Mouse (Mus musculus) layer of hippocampus, postnatal 14 days (tissue): Measurements from ENCODE around the gene Pdap1. TPM values are rescaled to one million over a fixed set of nuclear protein-coding genes. Genes with fewer than 3 reads are reported as not detected.
A peak's percentile ranks its signal among the peaks of the same experiment; 100 is the strongest.
"Not testable (repeated sequence)": the region's sequence is repeated elsewhere in the genome, so short reads cannot be mapped to it uniquely, and the experiment has no call there.

Source experiments
- DNase-seq, 2 experiments: peaks; one replicate each; pipeline ENCODE4 v3.0.0; 2021 to 2022; ENCODE audit warnings: low spot score in 2 of 2, mixed read lengths in 1 of 2
- long read RNA-seq, 2 experiments: library from polyadenylated mRNA; stranded (forward); transcript quantifications; one replicate each; pipeline ENCODE4 v2.0.0; 2021
- total RNA-seq, 2 experiments: library from RNA; stranded (reverse); gene quantifications; 2 replicates each; pipeline ENCODE4 v1.2.3; 2021

Gene Pdap1
- total RNA-seq: 100 to 1,000 TPM in 1 of 2 experiments, 10 to 100 TPM in 1; 99.5 to 114 TPM
- long read RNA-seq, experiment 1, partial matches to known transcripts: 0 of 3 reads
- long read RNA-seq, experiment 1, other reads (novel, unspliced or antisense): 2 of 3 reads
- long read RNA-seq, experiment 2, partial matches to known transcripts: 6 of 9 reads
- long read RNA-seq, experiment 2, other reads (novel, unspliced or antisense): 3 of 9 reads

DNA sequence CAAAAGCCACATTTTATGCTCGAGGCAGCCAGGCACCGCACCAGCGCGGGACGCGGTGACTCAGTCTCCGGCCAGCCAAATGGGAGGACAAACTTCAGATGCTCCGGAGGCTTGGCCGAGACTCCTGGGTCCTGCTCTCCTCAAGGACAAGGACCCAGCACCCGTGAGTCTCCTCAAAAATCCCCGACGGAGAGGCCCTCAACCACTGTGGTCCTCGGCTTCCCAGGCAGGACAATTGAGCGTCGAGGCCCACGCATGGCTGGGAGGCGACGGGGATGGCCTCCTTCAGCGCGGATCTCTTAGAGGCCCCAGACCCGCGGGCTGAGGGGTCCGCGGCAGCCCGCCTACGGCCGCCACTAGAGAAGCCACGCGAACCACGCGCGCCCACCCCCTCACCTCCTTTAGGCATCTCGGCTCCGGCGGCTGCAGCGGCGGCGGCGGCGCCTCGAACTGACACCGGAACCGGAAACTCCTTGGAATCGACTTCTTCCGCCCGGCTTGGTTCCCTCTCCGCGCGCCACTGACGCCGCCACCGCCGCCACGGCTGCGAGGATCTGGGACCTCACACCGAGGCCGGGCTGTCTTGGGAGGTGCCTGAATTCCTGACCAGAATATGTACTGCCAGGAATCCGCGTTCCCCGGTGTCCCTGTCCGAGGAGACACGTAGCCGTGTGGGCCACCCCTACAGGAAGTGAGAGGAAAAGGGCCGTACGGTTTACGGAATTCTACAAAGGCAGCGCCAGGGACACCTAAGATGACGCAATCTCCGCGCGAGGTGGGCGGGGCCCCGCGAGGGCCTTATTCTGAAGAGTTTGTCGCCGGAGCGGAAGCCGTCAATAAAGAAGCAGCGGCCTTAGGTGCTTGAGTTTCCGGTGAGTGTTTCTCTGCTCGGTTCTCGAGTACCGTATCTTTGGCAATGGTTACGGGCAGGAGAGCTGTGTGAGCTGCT is at the start of gene Pdap1, which contains the start of gene Bud31:
Pdap1 (minus strand) TSS at position 668 of the 949 bp plus-strand sequence.
Bud31 (plus strand) TSS at position 792 of the 949 bp plus-strand sequence.
- peak; percentile 96 to 98 for DNase-seq

DNA sequence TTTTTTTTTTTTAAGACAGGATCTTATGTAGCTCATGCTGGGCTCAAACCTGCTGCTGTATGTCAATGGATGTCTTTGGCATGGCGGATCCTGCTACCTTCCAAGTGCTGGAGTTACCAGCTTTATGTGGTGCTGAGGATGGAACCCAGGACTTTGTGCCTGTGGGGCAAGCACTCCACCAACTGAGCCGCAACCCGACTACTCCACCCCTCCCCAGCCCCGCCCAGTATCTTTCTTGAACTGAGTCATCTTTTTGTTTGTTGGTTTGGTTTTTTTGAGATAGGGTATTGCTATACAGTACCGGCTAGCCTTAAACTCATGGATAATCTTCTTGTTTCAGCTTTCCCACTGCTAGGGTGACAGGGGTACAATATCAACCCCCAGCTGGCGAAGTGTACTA is 49.4 kb upstream of the Pdap1 start:
- DNase-seq: no peak

DNA sequence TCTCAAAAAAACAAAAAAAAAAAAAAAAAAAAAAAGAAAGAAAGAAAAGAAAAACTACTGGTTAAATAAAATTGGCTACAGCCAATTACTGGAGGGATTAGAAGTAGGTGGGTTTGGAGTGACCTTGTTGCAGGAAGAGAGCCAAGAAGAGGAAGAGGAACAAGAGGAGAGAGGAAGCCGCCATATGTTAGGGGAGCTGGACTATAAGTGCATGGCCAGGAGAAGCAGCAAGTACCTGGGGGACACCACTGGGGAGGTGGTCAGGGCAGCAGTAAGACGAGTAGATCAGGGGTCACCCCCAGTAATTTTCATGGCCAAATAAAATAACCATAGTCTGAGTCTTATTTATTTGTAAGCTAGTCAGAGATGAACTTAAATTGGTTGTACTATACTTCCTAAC is 45.2 kb upstream of the Pdap1 start:
- DNase-seq: no peak

DNA sequence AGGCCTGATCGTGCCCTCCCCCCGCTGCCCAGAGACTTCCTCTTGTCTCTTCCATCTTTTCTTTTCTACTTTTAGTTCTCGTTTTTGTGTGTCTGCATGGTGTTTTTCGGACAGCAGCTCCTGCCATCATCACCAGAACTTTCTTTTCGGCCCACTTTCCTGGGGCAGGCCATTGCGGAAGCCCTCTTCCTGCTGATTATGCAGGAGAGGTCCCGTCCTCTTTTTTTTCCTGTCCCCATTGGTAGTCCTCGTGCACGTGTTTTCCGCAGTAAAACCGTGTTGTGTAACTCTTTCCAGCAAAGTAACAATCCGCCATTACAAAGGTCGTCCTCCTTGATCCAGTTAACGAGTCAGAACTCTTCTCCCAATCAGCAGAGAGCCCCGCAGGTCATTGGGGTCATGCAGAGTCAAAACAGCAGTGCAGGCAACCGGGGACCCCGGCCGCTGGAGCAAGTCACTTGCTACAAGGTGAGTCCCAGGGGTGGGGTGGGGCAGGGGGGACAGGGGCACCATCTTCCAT is 38.5 kb upstream of the Pdap1 start:
- DNase-seq: no peak

DNA sequence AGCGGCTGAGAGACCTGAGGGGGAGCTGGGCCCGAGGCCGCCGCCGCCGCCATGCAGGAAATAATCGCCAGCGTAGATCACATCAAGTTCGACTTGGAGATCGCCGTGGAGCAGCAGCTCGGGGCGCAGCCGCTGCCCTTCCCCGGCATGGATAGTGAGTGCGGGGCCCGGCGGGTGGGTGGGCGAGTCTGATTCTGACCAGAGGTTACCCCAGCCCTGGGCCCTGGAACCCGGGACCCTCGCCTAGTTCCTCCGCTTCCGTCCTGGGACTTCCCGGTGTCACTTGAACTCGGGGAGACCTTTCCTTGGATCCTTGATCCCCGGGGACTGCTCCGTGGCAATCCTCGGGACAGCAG is 27.2 kb upstream of the Pdap1 start:
- no peak for DNase-seq

DNA sequence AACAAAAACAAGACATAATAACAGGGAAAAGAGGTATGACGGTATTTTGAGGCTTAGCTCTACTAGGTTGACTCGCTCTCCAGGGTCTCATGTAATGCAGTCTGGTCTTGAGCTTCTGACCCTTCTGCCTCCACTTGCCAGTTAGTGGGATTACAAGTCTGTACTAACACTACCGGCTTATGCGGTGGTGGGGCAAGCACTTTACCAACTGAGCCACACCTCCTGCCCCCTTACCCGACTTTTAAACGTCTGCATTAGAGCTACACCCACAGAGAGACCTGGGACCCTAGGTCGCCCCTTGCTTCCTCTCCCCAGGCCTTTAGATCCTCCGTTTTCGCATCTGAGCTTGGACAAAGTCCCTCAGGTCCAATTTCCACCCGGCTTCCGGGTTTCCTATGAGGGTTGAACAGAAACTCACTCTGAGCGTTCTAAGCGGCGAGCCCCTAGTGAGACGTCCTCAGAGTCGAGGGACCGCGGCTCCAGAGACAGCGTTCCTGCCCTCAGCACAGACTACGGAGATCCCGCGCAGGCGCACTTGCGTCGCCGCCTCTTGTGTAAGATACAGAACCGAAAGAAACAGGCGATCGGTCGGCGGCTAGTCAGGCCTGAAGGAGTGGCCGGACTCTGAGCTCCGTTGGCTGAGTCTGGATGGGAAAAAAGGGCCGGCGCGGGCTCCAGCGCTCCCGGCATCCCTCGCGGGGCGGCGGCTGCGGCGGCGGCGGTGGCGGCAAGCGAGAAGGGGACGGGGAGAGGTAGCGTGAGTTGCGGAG is 26.7 kb upstream of the Pdap1 start, which contains the start of the genes Ptcd1 and Cpsf4:
Ptcd1 (minus strand) TSS at position 573 of the 770 bp plus-strand sequence.
Cpsf4 (plus strand) TSS at position 678 of the 770 bp plus-strand sequence.
- DNase-seq: peak; percentile 97 to 99

DNA sequence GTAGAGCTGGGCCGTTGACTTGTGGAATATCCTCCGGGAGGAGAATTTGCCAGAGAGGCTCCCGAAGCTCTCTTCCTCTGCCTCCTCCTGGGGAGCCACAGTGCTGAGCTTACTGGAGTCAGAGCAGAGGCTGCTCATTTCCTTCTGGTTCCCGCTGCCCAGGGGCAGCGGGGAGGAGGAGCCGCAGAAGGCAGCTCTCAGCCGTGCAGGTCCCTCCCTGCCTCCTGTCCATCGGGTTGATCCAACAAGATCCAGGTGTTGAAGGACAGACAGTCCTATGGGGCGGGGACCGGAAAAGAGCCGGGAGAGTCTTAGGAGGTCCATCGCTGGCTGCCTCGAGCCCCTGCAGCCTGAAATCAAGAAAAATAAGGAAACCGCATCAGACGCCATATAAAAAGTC is 25.1 kb upstream of the Pdap1 start:
- DNase-seq: no peak

DNA sequence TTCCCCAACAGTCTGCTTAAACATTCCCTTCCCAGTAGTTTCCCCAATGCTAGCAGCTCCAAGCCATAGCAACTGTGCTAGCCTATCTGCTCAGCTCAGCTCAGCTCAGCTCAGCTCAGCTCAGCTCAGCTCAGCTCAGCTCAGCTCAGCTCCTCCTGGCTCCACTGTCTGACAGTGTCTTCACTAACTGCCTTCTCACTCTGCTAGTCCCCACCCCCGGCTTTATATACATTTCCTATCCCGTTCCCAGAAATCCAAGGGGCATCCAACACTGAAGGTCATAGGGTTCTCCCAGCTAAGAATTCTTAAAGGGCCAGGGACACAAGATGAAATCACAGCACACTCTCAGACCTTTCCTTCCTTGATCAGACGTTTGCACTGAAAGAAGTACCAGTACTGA is 24.7 kb upstream of the Pdap1 start:
- DNase-seq: no peak

DNA sequence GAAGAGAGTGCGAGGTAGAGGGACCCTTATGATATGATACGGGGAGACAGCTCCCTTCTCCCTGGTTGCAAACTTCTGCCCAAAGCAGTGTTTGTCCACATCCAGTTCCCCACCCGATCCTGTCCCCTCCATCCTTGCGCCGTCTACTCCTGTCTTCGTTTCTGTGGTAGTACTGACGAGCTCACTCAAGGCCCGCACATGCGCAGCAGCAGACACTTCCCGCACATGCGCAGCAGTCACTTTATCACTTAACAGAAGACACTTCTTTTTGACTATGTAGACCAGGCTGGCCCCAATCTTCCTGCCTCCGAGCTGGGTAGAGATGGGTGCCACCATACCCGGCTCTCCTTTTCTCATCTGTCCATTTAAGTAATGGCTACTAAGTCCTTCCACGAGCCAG is 21.3 kb upstream of the Pdap1 start:
- no peak for DNase-seq

DNA sequence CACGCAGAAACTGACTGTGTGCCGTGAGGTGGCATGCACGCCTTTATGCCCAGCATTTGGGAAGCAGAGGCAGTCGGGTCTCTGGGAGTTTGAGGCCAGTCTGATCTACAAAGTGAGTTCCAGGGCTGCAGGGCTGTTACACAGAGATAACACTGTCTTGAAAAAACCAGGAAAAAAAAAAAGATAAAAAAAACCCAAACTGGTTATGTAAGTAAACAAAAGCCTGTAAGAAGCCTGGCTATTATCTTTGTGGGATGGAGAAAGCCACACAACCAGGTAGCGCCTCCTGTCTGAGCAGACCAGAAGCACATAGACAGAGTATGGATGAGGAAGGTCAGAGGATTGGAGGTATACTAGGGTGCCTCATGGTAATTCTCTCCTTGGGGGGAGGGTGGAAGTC is 12.7 kb upstream of the Pdap1 start:
- no peak for DNase-seq

DNA sequence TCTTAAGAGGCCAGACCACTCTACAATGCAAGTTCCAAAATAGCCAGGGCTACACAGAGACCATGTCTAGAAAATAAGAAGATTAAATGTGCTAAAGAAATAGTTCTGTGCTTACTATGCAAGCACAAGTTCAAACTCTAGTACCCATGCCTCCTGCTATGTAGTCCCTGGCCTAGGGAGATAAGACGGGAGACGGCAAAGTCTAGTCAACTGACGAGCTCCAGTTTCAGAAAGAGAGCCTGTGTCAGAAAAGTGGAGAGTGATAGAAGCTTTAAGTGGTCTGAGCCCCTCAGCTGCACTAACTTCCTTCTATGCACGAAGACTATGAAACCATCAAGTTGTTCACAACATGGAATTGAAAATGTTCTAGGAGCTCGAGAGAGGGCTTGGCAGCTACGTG is 9.3 kb upstream of the Pdap1 start:
- DNase-seq: no peak

DNA sequence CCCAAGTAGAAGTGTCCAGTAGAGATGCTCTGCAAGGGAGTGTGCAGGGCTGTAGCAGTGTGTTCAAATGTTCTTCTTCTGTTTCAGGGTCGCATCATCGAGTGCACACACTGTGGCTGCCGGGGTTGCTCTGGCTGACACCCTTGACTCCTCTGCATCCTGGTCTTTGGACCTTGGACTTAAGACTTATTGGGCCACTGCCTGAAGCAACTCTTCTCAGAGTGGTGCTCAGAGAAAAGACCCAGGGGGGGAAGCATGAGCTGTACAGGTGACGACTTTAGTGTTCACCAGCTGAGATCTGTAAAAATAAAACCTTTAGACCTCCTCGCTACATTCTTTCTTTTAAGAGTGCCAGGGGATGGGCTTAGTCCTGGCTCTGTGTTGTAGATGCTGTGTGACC is 7.7 kb upstream of the Pdap1 start:
- no peak for DNase-seq

DNA sequence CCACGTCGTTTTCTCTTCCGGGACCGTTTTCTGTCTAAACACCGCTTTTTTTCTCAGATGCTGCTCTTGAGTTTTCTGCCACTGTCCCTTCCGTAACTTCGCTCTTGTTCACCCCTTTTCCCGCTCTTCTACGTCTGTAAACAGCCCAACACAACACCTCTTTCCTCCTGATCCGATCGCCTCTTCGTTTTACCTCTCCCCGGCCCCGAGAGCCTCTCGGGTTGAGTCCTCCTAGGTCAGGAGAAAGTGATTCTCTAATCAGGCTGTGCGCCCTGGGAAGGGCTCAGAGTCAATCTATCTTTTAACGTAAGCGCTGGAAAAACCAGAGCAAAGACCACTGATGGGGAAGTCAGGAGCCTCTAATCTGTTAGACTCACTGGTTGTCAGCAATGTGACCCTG is 573 bp upstream of the Pdap1 start:
- DNase-seq: no peak

DNA sequence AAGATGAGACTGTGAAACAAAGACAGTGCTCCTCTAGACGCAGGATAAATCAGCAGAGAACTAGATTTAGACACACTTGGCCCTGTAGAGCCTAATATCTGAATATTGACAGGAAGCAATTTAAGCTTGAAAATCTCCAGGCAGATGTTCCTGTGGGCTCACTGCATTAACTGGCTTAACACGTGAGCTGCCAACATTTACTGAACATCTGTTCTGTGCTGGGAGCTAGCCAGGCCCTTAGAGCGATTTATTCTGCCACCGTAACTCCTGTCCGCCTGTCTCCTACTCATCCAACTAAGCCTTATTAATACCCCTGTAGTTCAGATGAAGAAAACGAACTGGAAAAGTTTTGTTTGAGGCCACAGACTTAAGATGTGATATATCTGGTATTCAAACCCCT is 1.2 kb downstream of the Pdap1 start:
- no peak for DNase-seq

DNA sequence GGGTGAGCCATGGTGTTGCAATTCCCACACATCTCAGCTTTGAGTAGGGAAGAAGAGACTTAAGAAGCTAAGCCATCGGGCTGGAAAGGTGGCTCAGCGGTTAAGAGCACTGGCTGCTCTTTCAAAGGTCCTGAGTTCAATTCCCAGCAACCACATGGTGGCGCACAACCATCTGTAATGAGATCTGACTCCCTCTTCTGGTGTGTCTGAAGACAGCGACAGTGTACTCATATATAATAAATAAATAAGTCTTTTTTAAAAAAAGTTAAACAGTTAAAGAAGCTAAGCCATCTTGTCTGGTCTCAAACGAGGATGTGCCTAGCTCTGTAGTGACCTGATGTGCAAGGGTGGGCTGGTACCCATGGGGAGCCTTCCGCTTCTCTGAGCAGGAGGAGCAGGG is 6.8 kb downstream of the Pdap1 start:
- DNase-seq: not testable (repeated sequence)

DNA sequence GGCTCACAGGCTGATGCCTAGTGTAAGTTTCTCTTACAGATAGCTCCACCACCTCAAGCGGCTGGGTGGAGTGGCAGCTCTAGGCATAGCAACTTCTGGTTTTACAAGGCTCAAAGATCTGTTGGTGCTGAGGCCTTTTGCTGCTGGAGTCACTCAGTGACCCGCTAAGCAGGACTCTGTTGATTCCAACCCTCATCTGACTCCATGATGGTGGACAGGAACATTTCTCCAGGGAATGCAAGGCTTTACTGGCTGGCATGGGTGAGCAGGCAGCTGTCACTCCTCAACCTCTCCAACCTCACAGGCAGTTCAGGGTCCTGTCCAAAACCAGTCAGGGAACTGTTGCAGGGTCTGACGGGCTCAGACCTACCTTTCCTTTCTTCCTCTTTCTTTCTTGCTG is 9.0 kb downstream of the Pdap1 start:
- no peak for DNase-seq

DNA sequence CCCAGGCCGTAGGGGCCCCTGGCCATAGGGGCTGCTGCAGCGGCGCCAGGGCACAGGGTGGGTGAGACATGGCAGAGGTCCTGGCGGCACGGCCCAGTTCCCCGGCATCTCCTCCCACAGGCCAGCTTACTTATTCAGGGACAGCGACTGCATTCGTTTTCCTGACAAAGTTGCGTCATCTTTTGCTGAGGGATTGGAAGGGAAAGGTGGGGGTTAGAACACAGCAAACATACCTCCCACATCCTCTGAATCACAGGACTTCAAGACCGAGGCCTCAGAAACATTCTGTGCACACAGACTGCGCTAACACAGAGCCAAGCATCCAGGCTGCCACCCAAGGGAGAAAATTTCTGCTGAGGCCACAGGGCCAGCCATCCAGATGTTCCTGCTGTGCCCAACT is 9.8 kb downstream of the Pdap1 start:
- peak; percentile 22 to 48 for DNase-seq

DNA sequence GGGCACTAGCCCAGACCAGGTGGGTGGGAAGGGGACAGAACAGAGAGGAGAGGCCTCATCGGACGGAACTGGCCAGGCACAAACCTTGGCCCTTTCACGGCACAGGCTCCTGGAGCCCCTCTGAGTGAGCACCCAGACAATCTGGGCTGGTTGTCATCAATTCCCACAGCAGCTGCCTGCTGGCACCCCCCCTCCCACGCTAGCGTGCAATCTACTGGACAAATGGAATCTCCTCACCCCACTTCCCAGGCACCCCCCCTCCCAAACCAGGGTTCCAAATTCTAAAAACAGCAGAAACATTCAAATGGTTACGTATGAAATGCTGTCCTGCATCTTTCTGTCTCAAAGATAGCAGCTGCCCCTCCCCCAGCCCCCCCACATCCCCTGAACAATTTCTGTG is 10.3 kb downstream of the Pdap1 start:
- DNase-seq: not testable (repeated sequence)

DNA sequence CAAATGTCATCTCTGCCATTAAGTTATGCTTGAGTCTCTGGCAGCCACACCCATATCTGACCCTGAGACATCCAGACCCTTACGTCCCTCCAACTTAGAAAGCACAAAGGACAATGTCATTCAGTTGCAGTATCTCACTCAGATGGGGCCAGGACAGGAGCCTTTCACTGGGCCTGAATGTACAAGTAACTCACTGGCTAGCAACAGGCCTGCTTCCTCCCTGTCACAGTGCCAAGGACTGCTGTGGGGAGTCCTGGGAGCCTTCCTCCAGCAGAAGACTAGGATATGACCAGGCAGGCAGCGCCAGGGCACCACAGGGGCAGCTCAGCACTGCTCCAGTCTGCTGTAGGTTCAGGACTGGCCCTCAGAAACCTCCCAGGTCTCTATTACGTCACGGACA is 10.9 kb downstream of the Pdap1 start:
- DNase-seq: no peak

DNA sequence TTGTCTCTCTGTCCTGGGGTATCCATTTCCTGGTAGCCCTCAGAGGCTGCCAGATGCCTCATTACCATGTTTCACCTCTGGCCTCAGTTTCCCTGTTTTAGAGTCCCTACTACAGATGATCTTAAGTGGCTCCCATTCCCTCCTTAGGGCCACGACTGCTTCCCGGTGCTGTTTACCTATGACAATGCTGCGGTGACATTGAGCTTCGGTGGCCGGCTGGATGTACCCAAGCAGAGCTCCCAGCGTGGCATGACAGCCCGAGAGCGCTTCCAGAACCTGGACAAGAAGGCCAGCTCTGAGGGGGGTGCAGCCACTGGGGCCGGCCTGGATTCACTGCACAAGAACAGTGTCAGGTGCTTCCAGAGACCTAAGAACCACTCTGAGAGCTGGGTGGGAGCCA is 13.5 kb downstream of the Pdap1 start:
- no peak for DNase-seq

DNA sequence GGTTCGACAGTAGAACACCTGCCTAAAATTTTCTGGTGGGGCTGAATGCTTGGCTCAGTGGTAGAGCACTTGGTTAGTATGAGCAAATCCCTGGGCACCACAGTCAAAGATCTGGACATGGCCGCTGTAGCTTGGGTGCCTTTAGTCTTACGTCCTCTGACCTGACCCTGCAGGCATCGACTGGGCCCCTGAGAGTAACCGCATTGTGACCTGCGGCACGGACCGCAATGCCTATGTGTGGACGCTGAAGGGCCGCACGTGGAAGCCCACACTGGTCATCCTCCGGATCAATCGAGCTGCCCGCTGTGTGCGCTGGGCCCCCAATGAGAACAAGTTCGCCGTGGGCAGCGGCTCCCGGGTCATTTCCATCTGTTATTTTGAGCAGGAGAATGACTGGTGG is 16.6 kb downstream of the Pdap1 start:
- no peak for DNase-seq
